Mouse (Mus musculus): ENCODE results near the gene Tnp2. TPM values are rescaled to one million over a fixed set of nuclear protein-coding genes. Genes with fewer than 3 reads are reported as not detected.

The Tnp2 gene
- polyA plus RNA-seq, 1 experiment from 2014 or later: not detected

GRCm38 (mm10) chr16:10786782-10787547, 1.5 kb downstream of the Tnp2 start:
- no peaks in the 10 kb centered on the region for H3K9me3 ChIP-seq (replicated peaks)
- 52% methylated on average over 4 of the region's 4 CpGs for whole genome bisulfite sequencing
- no peak overlapping the region for H3K4me3 ChIP-seq
- H3K4me2 ChIP-seq (replicated peaks): no peak overlapping the region; the same call in 1 of the 2 replicates
- 0 out of 2 replicates have a peak overlapping the region, but pooled peaks have one; percentile 85 for H3K27ac ChIP-seq
- ATAC-seq (ENCODE audit: low FRiP score): no peak
- H3K27me3 ChIP-seq: peaks cover 32% of the 10 kb centered on the region
- no peaks in the 10 kb centered on the region for H3K36me3 ChIP-seq
- no peak overlapping the region for H3K9ac ChIP-seq
- peaks cover 13% of the 10 kb centered on the region; the same call in 1 of the 2 replicates for H3K4me1 ChIP-seq

- Histone ChIP-seq H3K9ac (peak overlapping the region; percentile 66), H3K4me3 (peak overlapping the region; percentile 57), H3K36me3 (no peaks in the 10 kb centered on the region), H3K4me1 (peaks cover 15% of the 10 kb centered on the region; the same call in 1 of the 2 replicates), H3K9me3 (replicated peaks) (no peaks in the 10 kb centered on the region), H3K4me2 (replicated peaks) (peak overlapping the region; percentile 95), H3K27ac (peak overlapping the region; percentile 85), H3K27me3 (peaks cover 28% of the 10 kb centered on the region)
- peak; percentile 26 for ATAC-seq (ENCODE audit: low FRiP score)
- WGBS: 1% methylated on average over 9 of the region's 9 CpGs
Measured at GRCm38 (mm10) chr16:10786288-10786687, 2.2 kb downstream of the Tnp2 start.

GRCm38 (mm10) chr16:10785371-10786231, 2.9 kb downstream of the Tnp2 start, which contains the start of gene Socs1:
TSS of gene Socs1 (minus strand) at chr16:10785536.
- Histone ChIP-seq H3K36me3 (no peaks in the 10 kb centered on the region), H3K4me2 (replicated peaks) (peak within 1 kb of the TSS; percentile 95), H3K27me3 (peaks cover 28% of the 10 kb centered on the region), H3K4me3 (peak within 1 kb of the TSS; percentile 57), H3K9me3 (replicated peaks) (no peaks in the 10 kb centered on the region), H3K27ac (peak within 1 kb of the TSS; percentile 85), H3K4me1 (peaks cover 15% of the 10 kb centered on the region; the same call in 1 of the 2 replicates), H3K9ac (peak within 1 kb of the TSS; percentile 66)
- under 1% methylated on average over 58 of the region's 59 CpGs for WGBS
- ATAC-seq (ENCODE audit: low FRiP score): peak; percentile 86

- peak overlapping the region; percentile 66 for H3K9ac ChIP-seq
- peaks cover 15% of the 10 kb centered on the region; the same call in 1 of the 2 replicates for H3K4me1 ChIP-seq
- under 1% methylated on average over 49 of the region's 55 CpGs for WGBS
- peak overlapping the region; percentile 95 for H3K4me2 ChIP-seq (replicated peaks)
- H3K36me3 ChIP-seq: no peaks in the 10 kb centered on the region
- peak overlapping the region; percentile 85 for H3K27ac ChIP-seq
- H3K27me3 ChIP-seq: peaks cover 26% of the 10 kb centered on the region
- H3K4me3 ChIP-seq: peak overlapping the region; percentile 57
- no peaks in the 10 kb centered on the region for H3K9me3 ChIP-seq (replicated peaks)
- ATAC-seq (ENCODE audit: low FRiP score): peak; percentile 80
Measured at GRCm38 (mm10) chr16:10784793-10785370, 3.6 kb downstream of the Tnp2 start.

DNA sequence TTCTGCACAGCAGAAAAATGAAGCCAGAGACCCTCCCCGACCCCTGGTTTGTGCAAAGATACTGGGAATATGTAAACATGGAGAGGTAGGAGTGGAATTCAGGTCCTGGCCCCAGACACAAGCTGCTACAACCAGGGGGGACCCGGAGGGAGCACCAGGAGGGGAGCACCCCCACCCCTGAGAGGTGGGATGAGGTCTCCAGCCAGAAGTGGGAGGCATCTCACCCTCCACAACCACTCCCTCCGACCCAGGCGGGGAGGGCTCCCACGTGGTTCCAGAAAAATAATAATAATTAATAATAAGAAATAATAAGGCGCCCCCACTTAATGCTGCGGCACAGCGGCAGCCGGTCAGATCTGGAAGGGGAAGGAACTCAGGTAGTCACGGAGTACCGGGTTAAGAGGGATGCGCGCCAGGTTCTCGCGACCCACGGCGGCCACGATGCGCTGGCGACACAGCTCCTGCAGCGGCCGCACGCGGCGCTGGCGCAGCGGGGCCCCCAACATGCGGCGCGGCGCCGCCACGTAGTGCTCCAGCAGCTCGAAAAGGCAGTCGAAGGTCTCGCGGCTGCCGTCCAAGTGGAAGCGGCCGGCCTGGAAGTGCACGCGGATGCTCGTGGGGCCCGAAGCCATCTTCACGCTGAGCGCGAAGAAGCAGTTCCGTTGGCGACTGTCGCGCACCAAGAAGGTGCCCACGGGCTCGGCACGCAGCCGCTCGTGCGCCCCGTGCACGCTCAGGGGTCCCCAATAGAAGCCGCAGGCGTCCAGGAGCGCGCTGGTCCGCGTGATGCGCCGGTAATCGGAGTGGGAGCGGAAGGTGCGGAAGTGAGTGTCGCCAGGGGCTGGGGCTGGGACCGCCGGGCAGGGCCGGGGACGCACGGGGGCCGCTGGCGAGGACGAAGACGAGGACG, 4.3 kb downstream of the Tnp2 start:
- H3K36me3 ChIP-seq: no peaks in the 10 kb centered on the region
- peaks cover 15% of the 10 kb centered on the region; the same call in 1 of the 2 replicates for H3K4me1 ChIP-seq
- whole genome bisulfite sequencing: 5% methylated on average over 77 of the region's 81 CpGs

DNA sequence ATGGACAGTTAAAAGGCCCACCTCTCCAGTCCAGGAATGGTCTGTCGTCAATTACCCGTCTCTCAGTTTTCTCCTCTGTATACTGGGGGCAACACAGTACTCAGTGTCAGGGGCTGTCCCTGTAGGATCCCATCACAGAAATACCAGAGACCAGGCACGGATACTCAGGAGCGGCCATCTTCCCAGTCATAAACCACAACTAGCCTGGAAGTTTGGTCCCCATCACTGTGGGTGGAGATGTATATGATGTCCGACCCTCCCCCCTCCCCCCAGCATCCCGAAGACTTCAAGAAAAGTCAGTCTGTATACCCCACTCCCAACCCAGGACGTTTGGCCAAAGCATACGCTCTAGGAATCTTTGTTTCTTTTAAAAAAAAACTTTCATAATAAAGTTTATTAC, 5.0 kb downstream of the Tnp2 start:
- H3K27ac ChIP-seq: no peak overlapping the region
- H3K4me1 ChIP-seq: peaks cover 15% of the 10 kb centered on the region; the same call in 1 of the 2 replicates
- peaks cover 23% of the 10 kb centered on the region for H3K27me3 ChIP-seq
- H3K4me2 ChIP-seq (replicated peaks): peak overlapping the region; percentile 95; the same call in 1 of the 2 replicates
- peak overlapping the region; percentile 57; the same call in 1 of the 2 replicates for H3K4me3 ChIP-seq
- ATAC-seq (ENCODE audit: low FRiP score): no peak
- no peaks in the 10 kb centered on the region for H3K36me3 ChIP-seq
- H3K9ac ChIP-seq: no peak overlapping the region
- 63% methylated on average over 8 of the region's 8 CpGs for WGBS
- H3K9me3 ChIP-seq (replicated peaks): no peaks in the 10 kb centered on the region

More for the DNA sequence above, 4.3 kb downstream of the Tnp2 start:
- Histone ChIP-seq H3K27ac (no peak overlapping the region), H3K4me3 (peak overlapping the region; percentile 57), H3K9me3 (replicated peaks) (no peaks in the 10 kb centered on the region), H3K9ac (peak overlapping the region; percentile 49), H3K27me3 (peaks cover 23% of the 10 kb centered on the region), H3K4me2 (replicated peaks) (peak overlapping the region; percentile 95)
- peak; percentile 2; the same call in 1 of the 2 replicates for ATAC-seq (ENCODE audit: low FRiP score)

DNA sequence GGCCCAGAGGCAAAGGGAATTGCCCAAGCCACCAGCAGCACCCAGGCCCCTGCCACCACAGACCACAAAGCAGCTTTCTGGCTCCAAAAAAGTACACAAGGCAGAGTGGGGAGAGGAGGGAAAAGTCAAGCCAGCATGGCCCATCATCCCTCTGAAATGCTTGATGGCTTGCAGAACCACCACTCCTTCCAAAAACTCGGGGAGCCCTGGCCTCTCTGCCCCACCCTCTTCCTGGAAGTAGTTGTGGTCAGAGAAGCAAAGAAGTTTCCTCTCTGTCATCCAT, 5.4 kb downstream of the Tnp2 start:
- Histone ChIP-seq H3K27ac (no peak overlapping the region), H3K4me2 (replicated peaks) (0 out of 2 replicates have a peak overlapping the region, but pooled peaks have one; percentile 0), H3K9ac (no peak overlapping the region), H3K4me1 (peaks cover 15% of the 10 kb centered on the region; the same call in 1 of the 2 replicates), H3K4me3 (no peak overlapping the region), H3K9me3 (replicated peaks) (no peaks in the 10 kb centered on the region), H3K27me3 (peaks cover 23% of the 10 kb centered on the region), H3K36me3 (no peaks in the 10 kb centered on the region)
- ATAC-seq (ENCODE audit: low FRiP score): no peak
- WGBS: 60% methylated on average over 1 of the region's 1 CpGs

DNA sequence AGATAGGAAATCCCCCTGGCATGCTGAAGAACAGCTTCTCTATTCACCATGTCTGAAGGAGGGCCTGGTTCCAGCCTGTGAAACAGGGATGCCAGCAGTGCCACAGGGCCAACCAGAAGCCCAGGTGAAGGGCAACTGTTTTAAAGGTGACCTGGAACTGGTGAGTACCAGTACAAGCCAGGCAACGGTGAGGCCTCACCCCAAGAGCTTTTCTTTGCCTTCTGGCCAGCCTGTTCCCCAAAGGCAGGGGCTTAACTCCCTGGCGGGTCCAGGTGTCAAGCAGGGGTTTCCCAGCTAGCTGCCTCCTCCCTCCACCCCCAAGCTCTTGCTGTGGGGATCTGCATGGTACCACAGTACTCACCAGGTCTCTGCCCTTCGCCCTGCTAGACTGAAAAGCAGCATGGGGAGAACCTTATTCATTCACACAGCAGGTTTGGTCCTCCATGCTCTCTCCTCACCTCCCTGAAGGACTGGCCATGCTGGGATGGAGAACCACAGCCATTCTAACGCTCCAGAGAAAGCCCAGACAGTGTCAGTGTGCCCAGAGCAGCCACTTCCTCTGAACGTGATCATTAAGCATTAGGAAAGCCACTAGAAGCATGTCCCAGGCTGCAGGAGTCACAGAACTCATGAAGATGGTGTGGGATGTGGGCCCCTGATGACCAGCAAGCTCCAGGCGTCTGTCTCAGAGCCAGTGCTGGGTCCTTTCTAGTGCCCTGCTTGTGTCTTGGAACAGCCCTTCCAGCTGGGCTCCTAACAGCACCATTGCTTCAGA, 5.9 kb downstream of the Tnp2 start:
- Histone ChIP-seq H3K36me3 (no peaks in the 10 kb centered on the region), H3K9ac (no peak overlapping the region; the same call in 1 of the 2 replicates), H3K4me2 (replicated peaks) (0 out of 2 replicates have a peak overlapping the region, but pooled peaks have one; percentile 0), H3K9me3 (replicated peaks) (no peaks in the 10 kb centered on the region), H3K27ac (no peak overlapping the region), H3K27me3 (peaks cover 23% of the 10 kb centered on the region), H3K4me3 (no peak overlapping the region), H3K4me1 (peaks cover 15% of the 10 kb centered on the region; the same call in 1 of the 2 replicates)
- 41% methylated on average over 6 of the region's 6 CpGs for WGBS
- ATAC-seq (ENCODE audit: low FRiP score): no peak

GRCm38 (mm10) chr16:10781862-10782371, 6.5 kb downstream of the Tnp2 start:
- H3K27ac ChIP-seq: no peak overlapping the region
- WGBS: 40% methylated on average over 9 of the region's 9 CpGs
- H3K9me3 ChIP-seq (replicated peaks): no peaks in the 10 kb centered on the region
- peaks cover 15% of the 10 kb centered on the region; the same call in 1 of the 2 replicates for H3K4me1 ChIP-seq
- no peak for ATAC-seq (ENCODE audit: low FRiP score)
- H3K4me3 ChIP-seq: no peak overlapping the region
- no peak overlapping the region for H3K9ac ChIP-seq
- peaks cover 23% of the 10 kb centered on the region for H3K27me3 ChIP-seq
- no peaks in the 10 kb centered on the region for H3K36me3 ChIP-seq
- H3K4me2 ChIP-seq (replicated peaks): no peak overlapping the region

- H3K9ac ChIP-seq: no peak overlapping the region
Measured at GRCm38 (mm10) chr16:10780631-10781120, 7.8 kb downstream of the Tnp2 start.

More at GRCm38 (mm10) chr16:10780631-10781120, 7.8 kb downstream of the Tnp2 start:
- Histone ChIP-seq H3K4me2 (replicated peaks) (no peak overlapping the region), H3K9me3 (replicated peaks) (no peaks in the 10 kb centered on the region), H3K36me3 (no peaks in the 10 kb centered on the region), H3K27ac (no peak overlapping the region), H3K4me3 (no peak overlapping the region), H3K4me1 (peaks cover 11% of the 10 kb centered on the region; the same call in 1 of the 2 replicates), H3K27me3 (peaks cover 23% of the 10 kb centered on the region)
- ATAC-seq (ENCODE audit: low FRiP score): no peak
- 77% methylated on average over 5 of the region's 5 CpGs for WGBS

Data from hindbrain, embryonic 12.5 days (tissue).